Mouse (Mus musculus): ENCODE measurements around the gene Cabp7. TPM values are rescaled to one million over a fixed set of nuclear protein-coding genes. Genes with fewer than 3 reads are reported as not detected.

The Cabp7 gene
- polyA plus RNA-seq, 1 experiment from 2014 or later: 0.15 TPM

- ATAC-seq (ENCODE audit: low FRiP score) (no peak), DNase-seq (ENCODE audit: low spot score, missing footprints) (no peak)
- H3K4me3 ChIP-seq (ENCODE audit: low read depth, low read length): no peak overlapping the region
- H3K27ac ChIP-seq (ENCODE audit: low read depth, low read length): no peak overlapping the region
- H3K9ac ChIP-seq (ENCODE audit: low read length): no peak overlapping the region
- no peaks in the 10 kb centered on the region for H3K36me3 ChIP-seq (ENCODE audit: control insufficient read depth, insufficient read depth, low read length)
- H3K27me3 ChIP-seq (ENCODE audit: control insufficient read depth, insufficient read depth, low read length): no peaks in the 10 kb centered on the region
- WGBS: 86% methylated on average over 7 of the region's 7 CpGs
- no peaks in the 10 kb centered on the region for H3K4me1 ChIP-seq (ENCODE audit: control insufficient read depth, insufficient read depth, low read length)
- H3K9me3 ChIP-seq (ENCODE audit: control insufficient read depth, low read length): no peaks in the 10 kb centered on the region
- H3K4me2 ChIP-seq: no peak overlapping the region
Observed at GRCm38 (mm10) chr11:4690353-4690752, 56.2 kb downstream of the Cabp7 start.

DNA sequence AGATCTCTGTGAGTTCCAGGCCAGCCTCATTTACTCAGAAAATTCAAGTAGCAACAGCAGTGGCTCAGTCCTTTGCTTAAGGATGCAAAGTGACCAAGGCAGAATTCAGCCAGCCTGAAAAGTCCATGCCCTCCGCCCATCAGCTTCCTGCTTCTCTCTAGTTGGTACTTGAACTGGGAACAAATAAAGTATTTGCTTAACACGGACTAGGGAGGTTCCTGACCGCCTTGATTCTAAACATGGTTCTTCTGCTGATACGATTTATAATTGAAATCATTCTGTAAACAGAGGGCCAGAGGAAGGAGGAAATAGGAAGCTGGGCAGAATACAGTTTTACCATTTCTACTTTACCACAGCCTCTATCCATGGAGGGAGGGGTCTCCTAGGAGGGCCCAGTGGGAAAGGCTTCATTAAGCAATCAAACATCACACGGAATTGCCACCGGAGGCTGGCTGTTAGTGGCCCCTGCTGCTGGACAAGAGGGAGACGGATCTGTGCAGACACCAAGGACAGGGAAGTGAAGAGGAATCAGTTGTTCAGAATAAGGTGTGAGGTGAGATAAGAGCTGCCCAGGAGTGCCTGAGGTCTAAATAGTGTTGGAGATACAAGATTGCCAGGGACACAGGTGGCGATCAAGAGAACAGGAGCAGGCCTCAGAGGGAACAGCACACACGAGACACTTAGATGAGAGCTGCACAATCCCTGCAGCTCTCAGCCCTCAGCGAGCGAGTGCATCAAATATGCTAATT lies 57.8 kb downstream of the Cabp7 start:
- Histone ChIP-seq H3K9ac (ENCODE audit: low read length) (no peak overlapping the region), H3K4me1 (ENCODE audit: control insufficient read depth, insufficient read depth, low read length) (no peaks in the 10 kb centered on the region), H3K9me3 (ENCODE audit: control insufficient read depth, low read length) (no peaks in the 10 kb centered on the region), H3K36me3 (ENCODE audit: control insufficient read depth, insufficient read depth, low read length) (no peaks in the 10 kb centered on the region), H3K4me3 (ENCODE audit: low read depth, low read length) (no peak overlapping the region), H3K27ac (ENCODE audit: low read depth, low read length) (no peak overlapping the region), H3K4me2 (no peak overlapping the region), H3K27me3 (ENCODE audit: control insufficient read depth, insufficient read depth, low read length) (no peaks in the 10 kb centered on the region)
- peak; percentile 35 for DNase-seq (ENCODE audit: low spot score, missing footprints)
- WGBS: 72% methylated on average over 11 of the region's 11 CpGs
- ATAC-seq (ENCODE audit: low FRiP score): no peak

DNA sequence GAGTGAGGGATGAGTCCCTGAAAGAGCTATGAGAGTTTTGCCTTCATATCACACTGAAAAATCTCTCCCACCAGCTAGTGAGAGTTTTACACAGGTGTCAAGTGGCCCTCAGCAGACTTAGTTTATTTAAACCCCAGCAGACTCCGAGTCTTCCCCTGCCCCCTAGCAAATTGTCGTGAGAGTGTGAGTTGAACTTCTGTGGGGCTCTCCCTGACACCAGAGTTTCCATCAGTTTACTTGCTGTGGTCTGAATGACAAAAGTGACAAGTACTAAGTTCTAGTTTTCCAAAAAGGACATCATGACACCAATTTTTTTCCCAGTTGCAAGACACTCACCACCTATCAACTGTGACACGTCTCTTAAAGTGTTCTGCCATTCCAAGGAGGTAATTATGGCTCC lies 58.7 kb downstream of the Cabp7 start:
- H3K27me3 ChIP-seq (ENCODE audit: control insufficient read depth, insufficient read depth, low read length): no peaks in the 10 kb centered on the region
- H3K4me1 ChIP-seq (ENCODE audit: control insufficient read depth, insufficient read depth, low read length): no peaks in the 10 kb centered on the region
- 69% methylated on average over 3 of the region's 3 CpGs for WGBS
- no peak overlapping the region for H3K4me3 ChIP-seq (ENCODE audit: low read depth, low read length)
- peaks cover 2% of the 10 kb centered on the region for H3K36me3 ChIP-seq (ENCODE audit: control insufficient read depth, insufficient read depth, low read length)
- H3K9ac ChIP-seq (ENCODE audit: low read length): no peak overlapping the region
- no peaks in the 10 kb centered on the region for H3K9me3 ChIP-seq (ENCODE audit: control insufficient read depth, low read length)
- ATAC-seq (ENCODE audit: low FRiP score) (no peak), DNase-seq (ENCODE audit: low spot score, missing footprints) (peak; percentile 19)
- H3K4me2 ChIP-seq: no peak overlapping the region
- H3K27ac ChIP-seq (ENCODE audit: low read depth, low read length): no peak overlapping the region

DNA sequence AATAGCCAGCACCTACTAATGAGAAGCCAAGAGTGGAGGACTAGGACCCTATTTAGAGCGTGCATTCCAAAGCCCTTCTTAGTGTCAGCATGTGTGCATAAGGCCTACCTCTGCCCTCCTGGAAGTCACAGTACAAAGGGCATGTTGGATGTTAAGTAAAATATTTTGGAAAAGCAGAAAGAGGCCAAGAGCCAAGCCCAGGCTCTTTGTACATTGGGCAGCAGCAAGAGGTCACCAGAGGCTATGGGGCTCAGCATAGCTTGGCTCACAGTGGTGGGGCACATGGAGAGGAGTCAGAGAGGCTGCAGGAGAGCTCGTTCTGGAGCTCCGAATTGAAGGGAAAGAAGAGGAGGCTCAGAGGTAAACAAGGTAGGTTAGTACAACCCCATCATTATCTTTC lies 59.6 kb downstream of the Cabp7 start:
- H3K4me2 ChIP-seq: no peak overlapping the region
- no peak overlapping the region for H3K9ac ChIP-seq (ENCODE audit: low read length)
- H3K4me1 ChIP-seq (ENCODE audit: control insufficient read depth, insufficient read depth, low read length): no peaks in the 10 kb centered on the region
- WGBS: 82% methylated on average over 3 of the region's 3 CpGs
- no peak overlapping the region for H3K27ac ChIP-seq (ENCODE audit: low read depth, low read length)
- H3K9me3 ChIP-seq (ENCODE audit: control insufficient read depth, low read length): no peaks in the 10 kb centered on the region
- H3K27me3 ChIP-seq (ENCODE audit: control insufficient read depth, insufficient read depth, low read length): no peaks in the 10 kb centered on the region
- DNase-seq (ENCODE audit: low spot score, missing footprints) (no peak), ATAC-seq (ENCODE audit: low FRiP score) (no peak)
- peaks cover 4% of the 10 kb centered on the region for H3K36me3 ChIP-seq (ENCODE audit: control insufficient read depth, insufficient read depth, low read length)
- no peak overlapping the region for H3K4me3 ChIP-seq (ENCODE audit: low read depth, low read length)

Other genes with a start within 250 kb of the Cabp7 start
- 28.6 and 32.5 TPM in 2 replicates for gene Mtmr3, start 151.9 kb downstream of the Cabp7 start, polyA plus RNA-seq (2014; fragmentation: Nextera tagmentation; extraction: Ambion mirVana)
- gene Gm11032, start 126.7 kb downstream of the Cabp7 start, polyA plus RNA-seq (2014; fragmentation: Nextera tagmentation; extraction: Ambion mirVana): not detected in 2 replicates
- 30.5 and 33.4 TPM in 2 replicates for gene Ascc2, start 109.0 kb downstream of the Cabp7 start, polyA plus RNA-seq (2014; fragmentation: Nextera tagmentation; extraction: Ambion mirVana)
- 547 and 572 TPM in 2 replicates for gene Uqcr10, start 42.4 kb downstream of the Cabp7 start, polyA plus RNA-seq (2014; fragmentation: Nextera tagmentation; extraction: Ambion mirVana)
- gene Zmat5, start 42.1 kb downstream of the Cabp7 start, polyA plus RNA-seq (2014; fragmentation: Nextera tagmentation; extraction: Ambion mirVana): 74.5 and 85.5 TPM in 2 replicates
- gene Nf2, start 102.8 kb upstream of the Cabp7 start, polyA plus RNA-seq (2014; fragmentation: Nextera tagmentation; extraction: Ambion mirVana): 46.9 and 51.0 TPM in 2 replicates
- gene Nipsnap1, start 127.2 kb upstream of the Cabp7 start, polyA plus RNA-seq (2014; fragmentation: Nextera tagmentation; extraction: Ambion mirVana): 75.4 and 79.1 TPM in 2 replicates
- 61.2 and 65.5 TPM in 2 replicates for gene Thoc5, start 148.5 kb upstream of the Cabp7 start, polyA plus RNA-seq (2014; fragmentation: Nextera tagmentation; extraction: Ambion mirVana)
- gene Nefh, start 201.3 kb upstream of the Cabp7 start, polyA plus RNA-seq (2014; fragmentation: Nextera tagmentation; extraction: Ambion mirVana): 0.77 and 0.79 TPM in 2 replicates
- gene Ap1b1, start 240.0 kb upstream of the Cabp7 start, polyA plus RNA-seq (2014; fragmentation: Nextera tagmentation; extraction: Ambion mirVana): 59.5 and 61.6 TPM in 2 replicates

Measured in midbrain, embryonic 11.5 days (tissue).